22 mouse cellular contexts compared by ENCODE assay signal in genomic region chr19:45753551-45753950, GRCm38 (mm10). TPM values are rescaled to one million over a fixed set of nuclear protein-coding genes. Genes with fewer than 3 reads are reported as not detected.
"Had no signal": no experiment of that assay in that cellular context is flagged by ENCODE, and none has a peak within 500 bp of the region (broad histone marks: within the 10 kb centered on the region; RNA-seq: fewer than 3 reads in every experiment).

No protein-coding gene starts in this region.

- H3K9me3 ChIP-seq: midbrain, embryonic 10.5 days; midbrain, embryonic 12.5 days; neural tube, embryonic 13.5 days; neural tube, embryonic 15.5 days had no signal

- DNase-seq: lung, embryonic 14.5 days; lung, postnatal 10 days; lung, postnatal 4 days; midbrain, embryonic 14.5 days; retina, postnatal 1 day; right cerebral cortex, adult 18-20 months; right cerebral cortex, postnatal 25 days; right cerebral cortex, postnatal 4 days; spleen, adult 18-20 months; thymus, adult 18-20 months; thymus, postnatal 14 days; thymus, postnatal 36 days had no signal

- H3K9ac ChIP-seq: lung, embryonic 14.5 days; midbrain, embryonic 12.5 days; neural tube, embryonic 13.5 days; neural tube, embryonic 15.5 days had no signal

- H3K27ac ChIP-seq: midbrain, embryonic 10.5 days; midbrain, embryonic 12.5 days; neural tube, embryonic 13.5 days; neural tube, embryonic 15.5 days had no signal

- H3K4me2 ChIP-seq: lung, embryonic 14.5 days; midbrain, embryonic 12.5 days; neural tube, embryonic 13.5 days; neural tube, embryonic 15.5 days had no signal

- ATAC-seq: midbrain, embryonic 16.5 days had no signal

- H3K27me3 ChIP-seq: neural tube, embryonic 13.5 days; neural tube, embryonic 15.5 days had no signal

- H3K4me3 ChIP-seq: midbrain, embryonic 10.5 days; midbrain, embryonic 12.5 days; myocyte; neural tube, embryonic 13.5 days; neural tube, embryonic 15.5 days had no signal

RNA-seq across cellular contexts. Expression of gene Fgf8, which starts 10.8 kb away (rescaled TPM):
- polyA plus RNA-seq: lung, embryonic 14.5 days; lung, embryonic 16.5 days; myocyte; neural tube, embryonic 13.5 days; small intestine, adult 2 months; stomach, embryonic 14.5 days; stomach, embryonic 16.5 days had no signal
